In genomic region chr11:76515123-76515522, GRCm38 (mm10) we compare ENCODE assay signal across 17 mouse cellular contexts.
DNase-seq lines count a peak whose midpoint lies in the region; ATAC-seq and TF ChIP-seq lines count a peak whose summit lies in the region.
"Had no signal": no experiment of that assay in that cellular context is flagged by ENCODE, and none has a peak within 500 bp of the region (broad histone marks: within the 10 kb centered on the region; RNA-seq: fewer than 3 reads in every experiment).

No protein-coding gene starts in this region.

- ATAC-seq in intestine, embryonic 16.5 days, result peak; percentile 46
- ATAC-seq in liver, postnatal 0 days, result no peak
- ATAC-seq: forebrain, embryonic 15.5 days; midbrain, embryonic 13.5 days; Patski had no signal

- H3K4me1 ChIP-seq in cortical plate, adult 2 months (ENCODE audit: control insufficient read depth, insufficient read depth, low read length), result peaks cover 12% of the 10 kb centered on the region
- H3K4me1 ChIP-seq in intestine, embryonic 16.5 days (ENCODE audit: control insufficient read depth, insufficient read depth, low read length), result 0 out of 2 replicates have a peak, but pooled peaks cover 3% of the 10 kb centered on the region
- no peaks in the 10 kb centered on the region for H3K4me1 ChIP-seq in thymus, adult 2 months (replicated peaks; ENCODE audit: control insufficient read depth, insufficient read depth, low read length)
- H3K4me1 ChIP-seq in liver, postnatal 0 days (ENCODE audit: insufficient read depth), result peaks cover 3% of the 10 kb centered on the region; the same call in 1 of the 2 replicates
- H3K4me1 ChIP-seq: forebrain, embryonic 15.5 days had no signal

- no peak overlapping the region for H3K9ac ChIP-seq in intestine, embryonic 16.5 days (ENCODE audit: low read depth, low read length)
- no peak overlapping the region for H3K9ac ChIP-seq in liver, postnatal 0 days (replicated peaks)
- H3K9ac ChIP-seq: forebrain, embryonic 15.5 days; midbrain, embryonic 13.5 days had no signal

- DNase-seq in heart, adult 11 months, result peak; percentile 90
- no peak for DNase-seq in heart, adult 9 months (ENCODE audit: low spot score in 2 of 2)
- DNase-seq in layer of hippocampus, adult 9-11 months, result peak; percentile 87
- DNase-seq in layer of hippocampus, postnatal 10 days (ENCODE audit: low spot score in 2 of 2), result no peak
- no peak for DNase-seq in thymus, adult 2 months
- DNase-seq in liver, postnatal 0 days, result no peak
- DNase-seq: cerebellum, adult 11-12 months; gastrocnemius, postnatal 10 days; kidney, adult 2 months; kidney, postnatal 4 days; right cerebral cortex, postnatal 4 days; thymus, postnatal 25 days had no signal

- 59% methylated on average over 11 of the region's 11 CpGs for WGBS in intestine, embryonic 16.5 days
- WGBS in thymus, adult 2 months, result 88% methylated on average over 11 of the region's 11 CpGs
- WGBS in liver, postnatal 0 days (ENCODE audit: insufficient replicate concordance), result 55% methylated on average over 11 of the region's 11 CpGs

- TF ChIP-seq EP300 in liver, postnatal 0 days (IDR thresholded peaks at IDR 0.05; ENCODE audit: low read depth), result no peak

- no peak for TF ChIP-seq CTCF in cortical plate, adult 2 months (IDR thresholded peaks at IDR 0.05; ENCODE audit: extremely low read depth, insufficient read depth, low read length)
- TF ChIP-seq CTCF in thymus, adult 2 months (IDR thresholded peaks at IDR 0.05; ENCODE audit: borderline replicate concordance, control insufficient read depth, extremely low read depth, insufficient read depth, low read length, poor library complexity), result no peak
- TF ChIP-seq CTCF in liver, postnatal 0 days (IDR thresholded peaks at IDR 0.05; ENCODE audit: low read depth), result no peak

- no peaks in the 10 kb centered on the region for H3K9me3 ChIP-seq in intestine, embryonic 16.5 days (ENCODE audit: control insufficient read depth, low read length)
- H3K9me3 ChIP-seq in liver, postnatal 0 days (ENCODE audit: low read length), result no peaks in the 10 kb centered on the region
- H3K9me3 ChIP-seq: forebrain, embryonic 15.5 days; midbrain, embryonic 13.5 days had no signal

- no peak overlapping the region for H3K4me3 ChIP-seq in cortical plate, adult 2 months (ENCODE audit: insufficient read depth, low read length)
- no peak overlapping the region for H3K4me3 ChIP-seq in intestine, embryonic 16.5 days (ENCODE audit: low read length)
- no peak overlapping the region for H3K4me3 ChIP-seq in thymus, adult 2 months (ENCODE audit: control insufficient read depth, insufficient read depth, low read length)
- no peak overlapping the region for H3K4me3 ChIP-seq in liver, postnatal 0 days (ENCODE audit: low read depth, low read length)
- H3K4me3 ChIP-seq: forebrain, embryonic 15.5 days; midbrain, embryonic 13.5 days had no signal

- no peak for TF ChIP-seq POLR2A in cortical plate, adult 2 months (IDR thresholded peaks at IDR 0.05; ENCODE audit: extremely low read depth, insufficient read depth, low read length)
- no peak for TF ChIP-seq POLR2A in thymus, adult 2 months (IDR thresholded peaks at IDR 0.05; ENCODE audit: control insufficient read depth, extremely low read depth, insufficient read depth, low read length, poor library complexity)

- 0 out of 2 replicates have a peak overlapping the region, but pooled peaks have one; percentile 6 for H3K27ac ChIP-seq in cortical plate, adult 2 months (ENCODE audit: insufficient read depth, low read length)
- no peak overlapping the region for H3K27ac ChIP-seq in intestine, embryonic 16.5 days (ENCODE audit: low read length)
- no peak overlapping the region for H3K27ac ChIP-seq in thymus, adult 2 months (ENCODE audit: control insufficient read depth, insufficient read depth, low read length)
- no peak overlapping the region for H3K27ac ChIP-seq in liver, postnatal 0 days (ENCODE audit: low read depth)
- H3K27ac ChIP-seq: forebrain, embryonic 15.5 days; midbrain, embryonic 13.5 days had no signal

- H3K27me3 ChIP-seq in intestine, embryonic 16.5 days (replicated peaks; ENCODE audit: control insufficient read depth, insufficient read depth, low read length), result no peaks in the 10 kb centered on the region
- H3K27me3 ChIP-seq in thymus, adult 2 months (ENCODE audit: control insufficient read depth, insufficient read depth, low read length), result no peaks in the 10 kb centered on the region
- H3K27me3 ChIP-seq in liver, postnatal 0 days (ENCODE audit: insufficient read depth, low read length), result no peaks in the 10 kb centered on the region
- H3K27me3 ChIP-seq: forebrain, embryonic 15.5 days; midbrain, embryonic 13.5 days; Patski had no signal

- no peaks in the 10 kb centered on the region for H3K36me3 ChIP-seq in intestine, embryonic 16.5 days (ENCODE audit: control insufficient read depth, insufficient read depth, low read length)
- H3K36me3 ChIP-seq in thymus, adult 2 months (ENCODE audit: control insufficient read depth, insufficient read depth, low read length), result no peaks in the 10 kb centered on the region
- no peaks in the 10 kb centered on the region for H3K36me3 ChIP-seq in liver, postnatal 0 days (replicated peaks; ENCODE audit: insufficient read depth, low read length)
- H3K36me3 ChIP-seq: forebrain, embryonic 15.5 days; midbrain, embryonic 13.5 days had no signal

- no peak overlapping the region for H3K4me2 ChIP-seq in intestine, embryonic 16.5 days (ENCODE audit: low read depth, low read length)
- H3K4me2 ChIP-seq in liver, postnatal 0 days (ENCODE audit: low read depth, low read length), result no peak overlapping the region
- H3K4me2 ChIP-seq: forebrain, embryonic 15.5 days; midbrain, embryonic 13.5 days had no signal

Comparison
In these comparisons a context has a peak if more than half of its experiments do, and no peak if none do; other contexts are left out.
1. DNase-seq: peak in heart, adult 11 months (single experiment) and layer of hippocampus, adult 9-11 months (single experiment); none in heart, adult 9 months (0 of 2), layer of hippocampus, postnatal 10 days (0 of 2), thymus, adult 2 months (single experiment) and liver, postnatal 0 days (single experiment).